Mouse (Mus musculus) embryonic fibroblast, embryonic 13.5 days (primary cell): Measurements from ENCODE around the gene Gm12117. TPM values are rescaled to one million over a fixed set of nuclear protein-coding genes. Genes with fewer than 3 reads are reported as not detected.

Source experiments
- H3K27ac ChIP-seq: 2 replicates; pipeline ENCODE4 v1.5.1; 2012; ENCODE audit warnings: low read length, control low read depth, inconsistent platforms; ENCODE audit not compliant: insufficient read depth
- H3K4me1 ChIP-seq: 2 replicates; pipeline ENCODE4 v1.6.1; 2011; ENCODE audit warnings: low read length; ENCODE audit not compliant: control insufficient read depth, insufficient read depth
- H3K4me3 ChIP-seq: 2 replicates; pipeline ENCODE4 v1.5.1; 2011; ENCODE audit warnings: mild to moderate bottlenecking, control low read depth, low read length; ENCODE audit not compliant: insufficient read depth
- CTCF ChIP-seq: IDR thresholded peaks from 2 replicates; pipeline ENCODE4 v1.5.1; 2011; ENCODE audit warnings: mild to moderate bottlenecking, control low read depth, low read length, moderate library complexity, borderline replicate concordance; ENCODE audit not compliant: insufficient read depth
- POLR2A ChIP-seq: IDR thresholded peaks from 2 replicates; pipeline ENCODE4 v1.6.1; 2011; ENCODE audit warnings: low read depth, mild to moderate bottlenecking, control low read depth, low read length, moderate library complexity
- polyA plus RNA-seq: library from polyadenylated mRNA; stranded (reverse); fragments of >200 nt; gene quantifications from 2 replicates; pipeline ENCODE4 v1.2.4, GENCODE M21; 2011; ENCODE audit warnings: low read depth; ENCODE audit not compliant: missing spikeins, insufficient read length

Gene Gm12117
- 1.6 TPM in 1 of 2 replicates, not detected in the other for polyA plus RNA-seq

GRCm38 (mm10) chr11:33276637-33277036, at the start of gene Gm12117:
Gene Gm12117 (minus strand): TSS chr11:33276737.
- Histone ChIP-seq H3K27ac (no peak within 1 kb of the TSS), H3K4me1 (peaks cover 5% of the 10 kb centered on the region)
- TF ChIP-seq POLR2A: no peak
- TF ChIP-seq CTCF: no peak

GRCm38 (mm10) chr11:33319006-33319611, 42.6 kb upstream of the Gm12117 start:
- TF ChIP-seq POLR2A (no peak), CTCF (no peak)
- Histone ChIP-seq H3K4me1 (no peaks in the 10 kb centered on the region), H3K4me3 (no peak overlapping the region), H3K27ac (no peak overlapping the region)

More at GRCm38 (mm10) chr11:33276637-33277036, at the start of gene Gm12117:
- no peak within 1 kb of the TSS for H3K4me3 ChIP-seq

DNA sequence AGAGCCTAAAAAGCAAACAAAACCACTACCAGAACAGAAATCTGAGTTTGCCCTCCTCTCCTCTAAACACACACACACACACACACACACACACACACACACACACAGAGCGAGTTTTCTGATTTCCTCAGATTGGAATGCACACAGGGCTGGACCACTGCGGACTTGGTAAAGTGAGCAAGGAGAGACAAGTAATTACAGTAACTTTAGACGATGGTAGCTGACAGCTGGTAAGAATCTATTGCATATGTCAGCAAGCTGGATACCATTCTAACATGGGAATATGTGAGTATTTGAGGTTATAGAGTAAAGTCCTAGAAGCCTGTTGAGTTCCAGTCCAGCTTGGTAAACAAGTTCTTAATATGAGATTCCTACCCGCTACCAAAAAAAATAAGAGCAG, 33.0 kb upstream of the Gm12117 start:
- no peaks in the 10 kb centered on the region for H3K4me1 ChIP-seq
- TF ChIP-seq CTCF: no peak
- no peak for TF ChIP-seq POLR2A
- H3K27ac ChIP-seq: no peak overlapping the region
- no peak overlapping the region for H3K4me3 ChIP-seq

DNA sequence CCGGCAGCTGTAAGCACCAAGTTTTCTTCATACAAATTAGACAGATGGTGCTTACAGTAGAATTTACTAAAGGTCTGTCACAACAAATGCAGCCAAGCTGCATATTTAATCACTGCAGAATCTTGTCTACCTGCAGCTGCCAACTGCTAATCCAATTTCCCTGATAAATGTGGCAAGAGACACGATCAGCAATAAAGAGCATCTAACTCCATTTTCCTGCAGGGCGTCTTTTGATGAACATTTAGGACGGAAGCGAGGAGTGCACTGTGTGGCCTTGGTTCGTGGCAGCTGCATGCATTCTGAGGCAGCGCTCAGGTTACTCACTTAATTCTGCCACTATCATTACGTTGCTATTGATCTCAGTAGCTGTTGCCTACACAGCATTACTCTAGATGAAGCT, 24.3 kb upstream of the Gm12117 start:
- Histone ChIP-seq H3K4me1 (no peaks in the 10 kb centered on the region), H3K4me3 (no peak overlapping the region), H3K27ac (no peak overlapping the region)
- TF ChIP-seq CTCF (no peak), POLR2A (no peak)

DNA sequence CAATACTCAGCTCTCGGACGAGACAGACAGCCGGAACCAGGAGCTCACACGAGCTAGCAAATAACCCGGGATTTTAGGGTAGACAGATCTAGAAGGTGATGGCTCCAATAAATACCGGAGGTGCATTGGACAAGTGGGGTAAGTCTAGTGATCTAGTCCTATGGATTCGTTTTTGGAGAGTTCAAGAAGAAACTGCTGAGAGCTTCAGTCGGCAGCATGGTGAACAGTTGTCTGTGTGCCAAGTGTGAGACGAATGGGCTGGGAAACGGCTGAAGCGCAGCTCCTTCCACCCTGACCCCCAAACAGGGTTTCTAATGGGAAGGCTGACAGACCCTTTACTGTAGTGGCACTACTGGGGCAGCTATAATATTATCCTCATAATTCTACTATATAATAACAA, 22.8 kb upstream of the Gm12117 start:
- Histone ChIP-seq H3K27ac (no peak overlapping the region), H3K4me3 (no peak overlapping the region), H3K4me1 (no peaks in the 10 kb centered on the region)
- no peak for TF ChIP-seq CTCF

DNA sequence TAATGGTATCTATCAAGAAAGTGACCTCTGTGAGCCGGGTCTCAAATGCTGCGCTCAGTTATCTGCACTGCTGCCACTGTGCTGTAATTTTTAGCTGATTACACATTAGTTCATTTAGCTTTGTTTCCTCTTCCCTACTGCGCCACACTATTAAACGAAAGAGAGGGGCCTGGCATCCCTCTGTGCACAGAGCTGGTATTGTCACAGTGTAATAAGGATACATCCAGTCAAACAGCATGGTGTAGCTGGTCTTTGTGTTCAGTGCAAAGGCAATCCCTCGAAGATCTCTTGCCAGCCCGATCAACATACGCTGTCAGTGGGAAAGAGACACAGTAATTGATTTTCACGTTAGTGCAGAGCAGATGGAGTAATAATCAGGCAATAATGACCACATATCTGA, 20.6 kb upstream of the Gm12117 start:
- Histone ChIP-seq H3K27ac (no peak overlapping the region), H3K4me1 (no peaks in the 10 kb centered on the region), H3K4me3 (no peak overlapping the region)
- TF ChIP-seq CTCF: no peak
- TF ChIP-seq POLR2A: no peak

- Histone ChIP-seq H3K4me3 (no peak overlapping the region), H3K4me1 (no peaks in the 10 kb centered on the region), H3K27ac (no peak overlapping the region)
- TF ChIP-seq CTCF (no peak), POLR2A (no peak)
Measured at GRCm38 (mm10) chr11:33295422-33295821, 18.9 kb upstream of the Gm12117 start.

DNA sequence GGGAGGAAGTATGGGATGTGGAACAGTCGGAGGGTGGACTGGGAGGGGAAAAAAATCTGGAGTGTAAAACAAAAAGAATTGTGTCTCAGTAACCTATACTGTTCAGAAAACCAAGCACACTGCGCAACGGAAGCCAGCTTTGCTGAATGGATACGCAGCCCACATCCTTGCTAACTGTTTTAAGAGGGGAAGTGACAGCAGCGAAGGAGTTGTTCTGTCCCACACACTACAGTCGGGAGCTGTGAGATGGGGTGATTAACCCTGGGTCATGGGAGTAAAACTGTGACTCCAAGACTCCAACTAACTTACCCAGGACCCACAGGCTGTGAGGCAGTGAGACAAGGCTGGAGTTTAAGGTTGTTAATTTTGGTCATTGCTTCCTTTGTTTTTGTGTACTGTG, 17.5 kb upstream of the Gm12117 start:
- TF ChIP-seq POLR2A (no peak), CTCF (no peak)
- Histone ChIP-seq H3K4me3 (no peak overlapping the region), H3K27ac (no peak overlapping the region), H3K4me1 (no peaks in the 10 kb centered on the region)

DNA sequence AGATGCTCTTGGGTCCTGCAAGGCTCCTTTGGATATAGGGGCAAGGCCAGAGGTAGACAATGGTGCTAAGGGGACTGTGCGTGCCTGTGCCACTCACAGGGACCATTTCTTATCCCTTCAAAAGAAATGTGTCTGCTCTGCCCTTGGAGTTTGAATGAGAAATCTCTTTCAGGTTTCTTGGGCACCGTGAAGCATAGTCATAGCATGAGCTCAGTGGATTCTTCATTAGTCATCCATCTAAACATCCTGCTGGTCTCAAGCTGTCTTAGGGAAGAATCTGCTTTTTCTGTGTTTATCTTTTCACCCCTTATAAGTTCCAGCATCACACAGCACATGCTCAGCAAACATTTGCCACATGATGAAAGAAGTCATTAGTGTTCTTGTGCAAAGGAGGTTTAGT, 2.0 kb upstream of the Gm12117 start:
- TF ChIP-seq POLR2A (no peak), CTCF (no peak)
- Histone ChIP-seq H3K27ac (no peak overlapping the region), H3K4me3 (no peak overlapping the region), H3K4me1 (peaks cover 5% of the 10 kb centered on the region)

GRCm38 (mm10) chr11:33274816-33275215, 1.7 kb downstream of the Gm12117 start:
- no peak overlapping the region for H3K27ac ChIP-seq
- peaks cover 5% of the 10 kb centered on the region for H3K4me1 ChIP-seq
- H3K4me3 ChIP-seq: no peak overlapping the region
- TF ChIP-seq POLR2A (no peak), CTCF (no peak)

- no peak for TF ChIP-seq CTCF
- no peak for TF ChIP-seq POLR2A
- peaks cover 5% of the 10 kb centered on the region for H3K4me1 ChIP-seq
- H3K27ac ChIP-seq: no peak overlapping the region
- no peak overlapping the region for H3K4me3 ChIP-seq
Measured at GRCm38 (mm10) chr11:33274294-33274693, 2.2 kb downstream of the Gm12117 start.
